Mouse (Mus musculus) hindbrain, postnatal 0 days (tissue): ENCODE results near the gene Tie1. TPM values are rescaled to one million over a fixed set of nuclear protein-coding genes. Genes with fewer than 3 reads are reported as not detected.

ENCODE experiments used
- ATAC-seq: fragments of 200-750 bp; cut with Nextera tagmentation; 2 replicates; pipeline ENCODE4 v1.8.0; 2017; ENCODE audit warnings: mild to moderate bottlenecking, moderate TSS enrichment, moderate library complexity
- DNase-seq: peaks from one replicate; pipeline ENCODE4 v3.0.0-alpha.2; 2015; ENCODE audit warnings: low spot score
- H3K27ac ChIP-seq: fragments of 300-500 bp; sonication (generic); 2 replicates; pipeline ENCODE4 v1.5.1; 2014; ENCODE audit warnings: mild to moderate bottlenecking
- H3K27me3 ChIP-seq: fragments of 300-500 bp; sonication (generic); 2 replicates; pipeline ENCODE4 v1.6.1; 2014; ENCODE audit warnings: low read length, mixed read lengths; ENCODE audit not compliant: insufficient read depth
- H3K36me3 ChIP-seq: fragments of 300-500 bp; sonication (generic); 2 replicates; pipeline ENCODE4 v1.6.1; 2014; ENCODE audit warnings: low read length, mixed read lengths; ENCODE audit not compliant: insufficient read depth
- H3K4me1 ChIP-seq: fragments of 300-500 bp; sonication (generic); 2 replicates; pipeline ENCODE4 v1.6.1; 2014; ENCODE audit warnings: antibody characterized with exemption, low read length, mixed read lengths; ENCODE audit not compliant: insufficient read depth
- H3K4me2 ChIP-seq: fragments of 300-500 bp; sonication (generic); 2 replicates; pipeline ENCODE4 v1.6.1; 2014; ENCODE audit warnings: low read depth, mild to moderate bottlenecking, low read length, moderate library complexity, mixed read lengths
- H3K4me3 ChIP-seq: fragments of 300-500 bp; sonication (generic); 2 replicates; pipeline ENCODE4 v1.5.1; 2014; ENCODE audit warnings: low read length
- H3K9ac ChIP-seq: fragments of 300-500 bp; sonication (generic); replicated peaks from 2 replicates; pipeline ENCODE4 v1.6.1; 2014; ENCODE audit warnings: mild to moderate bottlenecking, low read length, moderate library complexity, mixed read lengths
- H3K9me3 ChIP-seq: fragments of 300-500 bp; sonication (generic); 2 replicates; pipeline ENCODE4 v1.6.1; 2016; ENCODE audit warnings: low read length, mixed read lengths
- CTCF ChIP-seq: IDR thresholded peaks from 2 replicates; pipeline ENCODE4 v1.5.1; 2016; ENCODE audit warnings: antibody characterized with exemption, control low read depth, low read depth
- WGBS: fragments of 180-500 bp; shearing (Covaris S2); extraction: QIAGEN DNeasy Blood & Tissue Kit; methylation state at CpG from one replicate; pipeline ENCODE4 v1.1.7; 2014; 5-methylcytosine and 5-hydroxymethylcytosine counted together
- polyA plus RNA-seq: library from polyadenylated mRNA; unstranded; fragments of >200 nt; fragmentation: Nextera tagmentation; extraction: Ambion mirVana; gene quantifications from 2 replicates; pipeline ENCODE4 v1.2.1, GENCODE M21; 2015
- total RNA-seq: library from RNA; depleted of rRNA; stranded (reverse); fragments of >200 nt; gene quantifications from 2 replicates; pipeline ENCODE4 v1.2.3, GENCODE M21; 2014

Tie1 gene
- total and polyA plus RNA-seq, 2 experiments from 2014 or later, result 11.6 to 15.9 TPM

GRCm38 (mm10) chr4:118490461-118490860 is 600 bp upstream of the Tie1 start:
- H3K4me2 ChIP-seq, result no peak overlapping the region
- ATAC-seq (no peak), DNase-seq (no peak)
- H3K9ac ChIP-seq, result no peak overlapping the region
- TF ChIP-seq CTCF, result no peak
- no peaks in the 10 kb centered on the region for H3K27me3 ChIP-seq
- 87% methylated on average over 10 of the region's 10 CpGs for WGBS
- no peak overlapping the region for H3K4me3 ChIP-seq
- no peaks in the 10 kb centered on the region for H3K4me1 ChIP-seq
- no peaks in the 10 kb centered on the region for H3K36me3 ChIP-seq
- no peak overlapping the region for H3K27ac ChIP-seq
- H3K9me3 ChIP-seq, result no peaks in the 10 kb centered on the region

DNA sequence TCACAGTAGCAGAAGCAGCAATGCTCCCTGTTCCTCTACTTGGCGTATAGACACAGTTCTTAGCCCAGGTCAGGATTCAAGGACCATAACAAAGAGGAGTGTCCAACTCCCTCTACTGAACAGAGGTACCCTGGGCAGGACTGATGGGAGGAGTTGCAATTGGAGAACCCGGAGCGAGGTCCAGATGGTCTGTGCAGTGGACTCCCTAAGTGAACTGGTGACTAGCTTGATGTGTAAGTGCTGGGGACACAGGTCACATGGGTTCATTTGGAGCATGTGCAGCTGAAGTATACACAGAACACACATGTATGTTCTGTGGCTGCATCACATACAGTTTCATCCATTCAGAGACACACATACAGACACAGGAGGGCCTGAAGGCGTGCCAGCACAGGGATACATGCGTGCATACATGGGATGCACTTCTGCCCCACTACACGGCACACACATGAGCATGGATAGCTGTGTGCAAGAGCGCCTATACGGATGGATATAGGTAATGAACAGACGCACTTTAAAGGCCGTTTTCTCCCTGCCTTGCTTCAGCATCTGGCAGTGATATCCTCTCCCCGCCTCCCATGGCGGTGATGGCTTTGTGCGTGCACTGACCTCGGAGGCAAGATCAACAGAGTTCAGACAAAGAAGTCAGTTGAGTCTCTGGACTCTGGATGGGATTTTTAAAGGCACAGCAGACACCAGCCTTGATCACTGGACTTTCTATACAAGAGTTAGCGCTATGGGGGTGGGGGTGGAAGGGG is 12.9 kb downstream of the Tie1 start:
- no peaks in the 10 kb centered on the region for H3K9me3 ChIP-seq
- 44% methylated on average over 15 of the region's 15 CpGs for WGBS
- no peaks in the 10 kb centered on the region for H3K4me1 ChIP-seq
- DNase-seq (no peak), ATAC-seq (no peak)
- H3K27ac ChIP-seq, result no peak overlapping the region
- H3K27me3 ChIP-seq, result no peaks in the 10 kb centered on the region
- H3K4me3 ChIP-seq, result no peak overlapping the region
- no peak for TF ChIP-seq CTCF
- no peak overlapping the region for H3K9ac ChIP-seq
- H3K36me3 ChIP-seq, result no peaks in the 10 kb centered on the region
- H3K4me2 ChIP-seq, result no peak overlapping the region

- Histone ChIP-seq H3K9ac (no peak overlapping the region), H3K27me3 (no peaks in the 10 kb centered on the region), H3K4me2 (no peak overlapping the region), H3K36me3 (no peaks in the 10 kb centered on the region), H3K4me1 (no peaks in the 10 kb centered on the region), H3K27ac (no peak overlapping the region), H3K4me3 (no peak overlapping the region), H3K9me3 (no peaks in the 10 kb centered on the region)
- ATAC-seq, result no peak
- WGBS, result 94% methylated on average over 11 of the region's 11 CpGs
- no peak for DNase-seq
- no peak for TF ChIP-seq CTCF
Measured at GRCm38 (mm10) chr4:118472687-118473086, 17.2 kb downstream of the Tie1 start.

DNA sequence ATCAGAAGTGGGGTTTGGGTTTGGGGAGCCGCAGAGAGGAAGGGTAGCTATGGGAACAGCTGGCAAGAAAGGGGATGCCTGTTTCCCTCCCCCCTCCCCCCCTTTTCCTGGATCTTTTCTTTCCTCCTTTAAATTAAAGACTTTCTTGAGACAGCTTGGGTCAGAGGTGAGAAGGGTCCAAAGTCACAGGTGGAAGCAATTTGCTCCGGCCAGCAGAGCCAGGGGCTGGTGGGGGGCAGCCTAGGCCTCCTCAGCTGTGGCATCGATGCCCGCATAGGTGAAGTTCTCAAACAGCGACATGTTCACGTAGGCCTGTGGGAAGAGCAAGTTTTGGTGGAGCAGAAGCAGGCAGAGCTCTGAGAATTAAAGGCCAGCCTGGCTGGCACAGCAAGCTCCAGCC is 18.6 kb downstream of the Tie1 start:
- TF ChIP-seq CTCF, result no peak
- Histone ChIP-seq H3K27ac (no peak overlapping the region), H3K9ac (no peak overlapping the region), H3K4me1 (no peaks in the 10 kb centered on the region), H3K27me3 (no peaks in the 10 kb centered on the region), H3K4me3 (no peak overlapping the region), H3K4me2 (no peak overlapping the region), H3K9me3 (no peaks in the 10 kb centered on the region), H3K36me3 (no peaks in the 10 kb centered on the region)
- WGBS, result 79% methylated on average over 6 of the region's 6 CpGs
- ATAC-seq (no peak), DNase-seq (no peak)

DNA sequence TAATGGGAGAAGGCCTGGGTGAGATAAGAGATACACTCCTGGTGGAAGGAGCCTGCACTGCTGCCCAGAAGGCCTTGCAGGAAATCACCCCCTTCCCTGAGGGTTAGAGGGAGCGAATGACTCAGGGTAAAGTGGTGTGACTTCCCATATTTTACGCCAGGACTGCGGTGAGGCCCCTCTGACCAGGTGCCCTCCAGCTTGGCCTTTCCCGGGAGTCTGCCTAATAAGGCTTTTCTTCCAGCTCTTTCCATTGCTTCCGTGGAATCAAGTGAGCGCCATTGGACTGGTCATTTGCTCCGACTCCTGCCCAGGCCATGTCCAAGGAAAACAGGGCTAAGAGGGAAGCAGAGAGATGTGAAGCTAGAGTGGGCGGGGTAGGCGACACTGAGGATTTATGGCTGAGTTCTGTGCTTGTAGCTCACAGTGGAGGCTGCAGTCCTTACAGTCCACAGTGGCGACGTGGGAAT is 24.1 kb downstream of the Tie1 start:
- Histone ChIP-seq H3K36me3 (no peaks in the 10 kb centered on the region), H3K4me1 (no peaks in the 10 kb centered on the region), H3K9ac (no peak overlapping the region), H3K4me3 (no peak overlapping the region), H3K27me3 (no peaks in the 10 kb centered on the region), H3K27ac (no peak overlapping the region), H3K4me2 (no peak overlapping the region), H3K9me3 (no peaks in the 10 kb centered on the region)
- DNase-seq (no peak), ATAC-seq (no peak)
- no peak for TF ChIP-seq CTCF
- WGBS, result 67% methylated on average over 11 of the region's 11 CpGs

GRCm38 (mm10) chr4:118464956-118465355 is 24.9 kb downstream of the Tie1 start:
- 95% methylated on average over 3 of the region's 3 CpGs for WGBS
- Histone ChIP-seq H3K27me3 (no peaks in the 10 kb centered on the region), H3K4me3 (no peak overlapping the region), H3K4me1 (no peaks in the 10 kb centered on the region), H3K27ac (no peak overlapping the region), H3K9ac (no peak overlapping the region), H3K4me2 (no peak overlapping the region), H3K9me3 (no peaks in the 10 kb centered on the region), H3K36me3 (no peaks in the 10 kb centered on the region)
- no peak for ATAC-seq
- DNase-seq, result no peak
- TF ChIP-seq CTCF, result no peak

- H3K27ac ChIP-seq, result no peak within 1 kb of the TSS
- no peak for TF ChIP-seq CTCF
- 69% methylated on average over 9 of the region's 9 CpGs for WGBS
- H3K9ac ChIP-seq, result no peak within 1 kb of the TSS
- H3K9me3 ChIP-seq, result no peaks in the 10 kb centered on the region
- ATAC-seq, result no peak
- no peaks in the 10 kb centered on the region for H3K36me3 ChIP-seq
- H3K4me1 ChIP-seq, result no peaks in the 10 kb centered on the region
- no peaks in the 10 kb centered on the region for H3K27me3 ChIP-seq
- no peak within 1 kb of the TSS for H3K4me3 ChIP-seq
- DNase-seq, result no peak
- H3K4me2 ChIP-seq, result no peak within 1 kb of the TSS
Measured at GRCm38 (mm10) chr4:118457345-118457975, 32.4 kb downstream of the Tie1 start, which contains the start of gene Mpl. Mpl (minus strand) TSS chr4:118457513.
